Mouse (Mus musculus): ENCODE measurements around the gene Iglon5.

GRCm38 (mm10) chr7:43438611-43439010, 51.3 kb downstream of the Iglon5 start:
- TF ChIP-seq CTCF (IDR thresholded peaks at IDR 0.05; ENCODE audit: extremely low read depth, insufficient read depth, insufficient read length, insufficient replicate concordance) (no peak), POLR2A (IDR thresholded peaks at IDR 0.05; ENCODE audit: low read depth, low read length) (no peak)

All from spleen, adult 2 months (tissue).